Mouse (Mus musculus) activated CD4-positive, CD25-positive, alpha-beta regulatory T cell, adult 9 weeks (primary cell): ENCODE data around the gene Trmt10a. TPM values are rescaled to one million over a fixed set of nuclear protein-coding genes. Genes with fewer than 3 reads are reported as not detected.

Source experiments
- polyA plus RNA-seq: library from polyadenylated mRNA; unstranded; fragments of 100-300 nt; shearing (Covaris generic); gene quantifications from one replicate; pipeline ENCODE4 v1.2.1, GENCODE M21; 2017

Trmt10a gene
- polyA plus RNA-seq: 7.8 TPM

DNA sequence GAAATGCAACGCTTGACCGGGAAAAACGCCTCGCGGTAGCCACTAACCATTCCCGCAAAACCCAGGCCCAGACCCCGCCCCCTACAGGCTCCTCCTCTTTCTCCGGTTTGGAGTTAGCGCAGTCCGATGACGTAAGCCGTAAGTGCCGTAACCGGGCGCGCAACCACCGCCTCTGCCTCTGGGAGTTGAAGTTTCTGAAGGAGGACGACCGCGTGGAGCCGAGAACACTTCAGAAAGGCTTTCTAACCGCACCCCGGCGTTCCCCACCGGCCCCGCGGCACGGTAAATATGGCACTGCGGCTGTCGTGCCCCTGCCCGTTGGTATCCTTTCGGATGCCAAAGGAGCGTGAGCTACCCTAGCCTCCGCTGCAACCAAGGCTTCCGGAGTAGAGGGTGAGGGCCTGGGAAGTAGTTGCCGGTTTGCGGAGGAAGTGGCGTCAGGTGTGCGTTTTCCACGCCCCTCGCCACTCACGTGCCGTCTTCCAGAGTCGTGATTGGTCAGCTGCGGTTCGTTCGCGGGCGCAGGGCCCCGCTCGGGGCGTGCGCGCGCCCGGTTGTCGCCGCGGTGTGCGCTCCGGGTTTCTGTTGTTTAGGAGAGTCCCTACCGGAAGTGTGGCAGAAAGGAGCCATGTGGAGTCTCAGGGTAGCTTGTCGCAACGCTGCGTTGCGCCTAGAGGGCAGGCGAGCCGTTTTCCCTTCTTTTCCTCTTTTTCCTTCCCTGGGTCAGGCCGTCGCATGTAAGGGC, at the start of gene Trmt10a:
TSS of gene Trmt10a (plus strand) at position 134 of the 745 bp plus-strand sequence.

DNA sequence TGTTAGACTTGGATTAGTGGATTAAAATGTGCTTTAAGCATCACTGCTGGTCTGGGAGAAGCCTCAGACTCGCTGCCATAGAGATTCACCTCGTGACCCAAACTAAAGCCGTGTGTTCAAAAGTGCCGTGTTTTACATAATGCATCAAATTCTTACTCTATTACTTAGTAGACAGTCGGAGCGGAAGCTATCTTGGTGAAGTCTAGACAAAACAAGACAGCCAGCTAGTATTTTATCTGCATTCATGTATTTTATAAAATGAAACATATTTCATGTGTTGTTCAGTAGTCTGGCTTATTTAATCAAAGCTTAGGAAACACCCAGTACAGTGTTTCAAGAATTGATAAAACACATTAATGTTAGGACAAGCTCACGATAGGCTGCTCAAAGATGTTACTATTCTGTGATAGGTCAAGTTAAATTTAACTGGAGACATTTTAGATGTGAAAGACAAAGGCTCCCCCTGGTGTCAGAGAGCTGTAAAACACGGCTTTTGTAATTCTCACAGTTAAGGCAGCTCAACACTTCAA, 1.5 kb downstream of the Trmt10a start, which contains the start of gene Mttp:
TSS of gene Mttp (minus strand) at position 327 of the 530 bp plus-strand sequence.

DNA sequence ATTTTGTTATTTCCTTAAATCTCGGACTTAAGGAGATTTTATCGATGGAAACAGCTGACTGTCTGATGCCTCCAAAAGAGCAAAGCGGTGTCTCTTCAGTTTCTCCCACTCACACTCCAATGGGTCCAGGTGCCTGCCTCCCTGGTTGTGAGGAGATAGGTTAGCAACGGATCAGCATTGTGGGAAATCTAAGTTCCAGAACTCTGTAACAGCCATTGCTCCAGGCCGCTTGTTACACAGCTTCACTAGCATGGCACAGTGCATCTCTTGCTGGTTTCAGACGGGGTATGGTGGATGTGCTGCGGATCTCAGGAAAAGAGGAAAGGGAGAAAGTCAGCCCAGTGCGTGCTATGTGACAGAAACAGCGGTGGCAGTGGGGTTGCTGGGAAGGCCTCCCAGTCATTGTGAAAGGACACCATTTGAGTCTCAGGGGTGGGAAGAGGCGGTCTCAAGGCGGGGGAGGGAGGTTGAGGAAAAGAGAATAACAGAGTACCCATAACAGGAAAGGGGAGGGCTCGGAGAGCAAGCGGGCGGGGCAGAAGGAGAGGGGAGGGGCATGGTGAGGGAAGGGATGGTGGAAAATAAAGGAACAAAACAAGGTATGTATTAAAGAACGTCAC, 50.5 kb downstream of the Trmt10a start, which contains the start of gene 4930579F01Rik:
TSS of gene 4930579F01Rik (minus strand) at position 143 of the 620 bp plus-strand sequence.

Other genes starting within 250 kb of the Trmt10a start
- 82.3 TPM for gene Lamtor3, start 224.9 kb upstream of the Trmt10a start, polyA plus RNA-seq
- 110 TPM for gene Dapp1, start 161.9 kb upstream of the Trmt10a start, polyA plus RNA-seq
- gene 1110002E22Rik, start 78.4 kb upstream of the Trmt10a start, polyA plus RNA-seq: not detected
- gene Gm5105, start 76.1 kb upstream of the Trmt10a start, polyA plus RNA-seq: not detected
- 4.8 TPM for gene Mttp, start 1.5 kb downstream of the Trmt10a start, polyA plus RNA-seq
- not detected for gene 4930579F01Rik, start 50.4 kb downstream of the Trmt10a start, polyA plus RNA-seq
- 0.31 TPM for gene Adh7, start 74.3 kb downstream of the Trmt10a start, polyA plus RNA-seq
- 2.4 TPM for gene Adh1, start 117.5 kb downstream of the Trmt10a start, polyA plus RNA-seq
- gene Adh6a, start 169.8 kb downstream of the Trmt10a start, polyA plus RNA-seq: not detected
- not detected for gene Adh6b, start 198.3 kb downstream of the Trmt10a start, polyA plus RNA-seq